Mouse (Mus musculus) liver, adult 2 months (tissue): ENCODE results near the gene Sh3pxd2a.

Source experiments
- CTCF ChIP-seq: fragments of 200-500 bp; IDR thresholded peaks from 2 replicates; pipeline ENCODE4 v1.5.1; 2011; ENCODE audit warnings: low read depth, low read length, control low read depth
- POLR2A ChIP-seq: fragments of 200-500 bp; IDR thresholded peaks from 2 replicates; pipeline ENCODE4 v1.6.1; 2011; ENCODE audit warnings: low read length, control low read depth; ENCODE audit not compliant: insufficient read depth; ENCODE audit errors: extremely low read depth

- no peak for TF ChIP-seq POLR2A
- no peak for TF ChIP-seq CTCF
These were observed 115.2 kb downstream of the Sh3pxd2a start for GRCm38 (mm10) chr19:47349043-47349442.
